Mouse (Mus musculus): ENCODE results near the gene Pgbd1.

- TF ChIP-seq CTCF (IDR thresholded peaks at IDR 0.05; ENCODE audit: low read depth, low read length), result no peak
- TF ChIP-seq TAL1 (conservative IDR thresholded peaks at IDR 0.05; ENCODE audit: low read depth, low read length), result no peak
- TF ChIP-seq GATA1 (IDR thresholded peaks at IDR 0.05; ENCODE audit: borderline replicate concordance, low read length), result no peak
- TF ChIP-seq POLR2AphosphoS5 (IDR thresholded peaks at IDR 0.05; ENCODE audit: insufficient replicate concordance, low read depth, low read length), result no peak
Measured at GRCm38 (mm10) chr13:21415266-21415665, 25.6 kb downstream of the Pgbd1 start.

Data from G1E (cell line).